Mouse (Mus musculus) liver, embryonic 14 days (tissue): ENCODE data around the gene Gnpnat1. TPM values are rescaled to one million over a fixed set of nuclear protein-coding genes. Genes with fewer than 3 reads are reported as not detected.

Experiments used
- polyA plus RNA-seq: library from polyadenylated mRNA; depleted of rRNA; stranded (reverse); fragments of >200 nt; gene quantifications from 2 replicates; pipeline ENCODE4 v1.2.3, GENCODE M21; 2012; rRNA removed

Gnpnat1 gene
- polyA plus RNA-seq: 8.4 and 10.5 TPM in 2 replicates

DNA sequence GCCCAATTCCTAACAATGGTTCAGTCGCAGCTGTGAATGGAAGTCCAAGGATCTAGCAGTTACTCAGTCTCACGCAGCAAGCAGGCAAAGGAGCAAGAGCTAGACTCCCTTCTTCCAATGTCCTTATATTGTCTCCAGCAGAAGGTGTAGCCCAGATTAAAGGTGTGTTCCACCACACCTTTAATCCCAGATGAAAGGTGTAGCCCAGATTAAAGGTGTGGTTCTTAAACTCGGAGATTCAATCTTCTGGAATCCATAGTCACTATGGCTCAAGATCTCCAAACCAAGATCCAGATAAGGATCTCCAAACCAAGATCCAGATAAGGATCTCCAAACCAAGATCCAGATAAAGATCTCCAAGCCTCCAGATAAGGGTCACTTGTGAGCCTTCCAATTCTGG lies at the start of gene Gnpnat1:
Gene Gnpnat1, minus strand, starts transcription at position 101 of the 400 bp plus-strand sequence.

DNA sequence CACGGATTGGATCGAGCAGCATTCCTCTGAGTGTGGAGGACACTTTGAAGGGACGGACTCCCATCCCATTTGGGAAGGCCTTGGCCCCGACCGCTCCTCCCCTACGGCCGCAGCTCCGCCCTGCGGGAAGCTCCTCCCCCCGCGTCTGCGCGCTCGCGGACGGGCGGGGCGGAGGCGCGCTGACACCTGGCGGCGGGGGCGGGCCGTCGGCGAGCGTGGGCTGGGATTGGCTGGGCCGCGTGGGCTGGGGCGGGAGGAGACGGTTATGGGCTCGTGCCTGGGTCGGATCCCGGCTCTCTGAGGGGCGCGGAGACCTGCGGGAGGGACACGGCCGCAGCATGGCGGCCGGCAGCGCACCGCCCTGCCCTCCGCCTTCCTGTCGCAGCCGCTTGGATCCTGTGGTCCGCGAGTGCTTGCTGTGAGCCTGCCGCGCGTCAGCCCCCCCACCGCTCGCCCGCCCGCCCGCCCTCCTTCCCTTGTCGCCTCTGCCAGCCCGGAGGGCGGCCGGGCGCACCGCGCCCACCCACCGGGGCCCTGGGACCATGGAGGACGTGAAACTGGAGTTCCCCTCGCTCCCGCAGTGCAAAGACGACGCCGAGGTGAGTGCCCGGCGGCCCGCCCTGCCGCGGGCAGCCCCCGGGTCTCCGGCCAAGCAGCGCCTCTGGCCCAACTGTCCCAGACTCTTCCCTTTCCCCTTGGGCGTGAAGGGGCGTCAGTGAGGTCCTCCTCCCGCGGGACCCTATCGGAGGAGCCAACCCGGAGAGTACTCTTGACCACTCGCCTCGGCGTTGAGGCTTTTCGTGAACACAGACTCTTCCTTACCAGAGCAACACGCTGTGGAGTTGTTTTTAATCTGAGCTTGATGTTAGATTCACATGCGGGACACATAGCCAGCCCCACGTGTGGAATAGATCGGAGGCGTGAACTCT lies 53.5 kb downstream of the Gnpnat1 start, which contains the start of gene Styx:
Gene Styx, plus strand, starts transcription at position 163 of the 929 bp plus-strand sequence.

DNA sequence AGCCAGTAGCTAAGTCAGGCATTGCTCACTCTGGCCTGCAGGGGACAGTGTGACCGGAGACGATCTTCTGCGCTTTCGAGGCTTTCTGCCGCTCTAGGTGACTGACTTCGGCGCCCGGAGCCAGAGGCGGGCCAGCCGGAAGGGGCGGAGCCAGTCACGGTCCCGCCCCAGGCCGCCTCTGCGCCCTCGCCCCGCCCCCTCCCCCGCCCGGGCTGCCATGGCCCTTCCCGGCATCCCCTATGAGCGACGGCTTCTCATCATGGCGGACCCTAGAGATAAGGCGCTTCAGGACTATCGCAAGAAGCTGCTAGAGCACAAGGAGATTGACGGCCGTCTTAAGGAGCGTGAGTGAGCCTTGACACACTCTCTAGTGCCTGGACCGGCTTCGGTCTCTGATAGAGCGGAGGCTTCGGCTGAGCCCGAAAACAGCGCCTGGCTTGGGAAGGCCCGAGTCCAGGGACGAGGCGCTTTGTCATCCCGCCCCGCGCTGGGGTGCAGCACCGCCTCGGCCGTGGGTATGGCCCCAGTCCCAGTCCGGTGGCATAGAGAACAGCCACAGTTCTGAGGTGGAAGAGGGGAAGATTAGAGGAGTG lies 75.0 kb downstream of the Gnpnat1 start, which contains the start of gene Psmc6:
Gene Psmc6, plus strand, starts transcription at position 200 of the 593 bp plus-strand sequence.

Other genes starting within 250 kb of the Gnpnat1 start
- gene Gpr137c, start 185.2 kb downstream of the Gnpnat1 start, polyA plus RNA-seq: 0.18 and 0.19 TPM in 2 replicates
- gene Txndc16, start 184.6 kb downstream of the Gnpnat1 start, polyA plus RNA-seq: 0.79 and 1.1 TPM in 2 replicates
- 12.3 and 15.5 TPM in 2 replicates for gene Ero1l, start 86.1 kb downstream of the Gnpnat1 start, polyA plus RNA-seq
- 62.4 and 74.2 TPM in 2 replicates for gene Psmc6, start 75.1 kb downstream of the Gnpnat1 start, polyA plus RNA-seq
- 5.0 and 6.3 TPM in 2 replicates for gene Styx, start 53.8 kb downstream of the Gnpnat1 start, polyA plus RNA-seq
- 13.8 and 14.1 TPM in 2 replicates for gene Fermt2, start 125.2 kb upstream of the Gnpnat1 start, polyA plus RNA-seq